Mouse (Mus musculus): ENCODE data around the gene Ly6g6e. TPM values are rescaled to one million over a fixed set of nuclear protein-coding genes. Genes with fewer than 3 reads are reported as not detected.
A peak's percentile ranks its signal among the peaks of the same experiment; 100 is the strongest.

Ly6g6e gene
- total RNA-seq, 2 experiments from 2014 or later, result 3.6 to 5.4 TPM

GRCm38 (mm10) chr17:35050126-35050750 lies 26.5 kb upstream of the Ly6g6e start:
- no peak for DNase-seq

GRCm38 (mm10) chr17:35051156-35052086 lies 25.3 kb upstream of the Ly6g6e start:
- DNase-seq, result no peak

- no peak for DNase-seq
Measured at GRCm38 (mm10) chr17:35052271-35052798, 24.4 kb upstream of the Ly6g6e start.

GRCm38 (mm10) chr17:35055691-35056495 lies 20.8 kb upstream of the Ly6g6e start:
- DNase-seq, result no peak

- no peak for DNase-seq
Measured at GRCm38 (mm10) chr17:35057090-35057489, 19.6 kb upstream of the Ly6g6e start.

- no peak for DNase-seq
Measured at GRCm38 (mm10) chr17:35058316-35058715, 18.4 kb upstream of the Ly6g6e start.

GRCm38 (mm10) chr17:35058911-35059892 lies 17.5 kb upstream of the Ly6g6e start, which contains the start of gene Ddah2:
Ddah2 (plus strand) TSS chr17:35059035.
- DNase-seq, result peak; percentile 67 to 78

- no peak for DNase-seq
Measured at GRCm38 (mm10) chr17:35060071-35060470, 16.6 kb upstream of the Ly6g6e start.

GRCm38 (mm10) chr17:35060737-35061297 lies 15.9 kb upstream of the Ly6g6e start:
- no peak for DNase-seq

GRCm38 (mm10) chr17:35061299-35061698 lies 15.4 kb upstream of the Ly6g6e start:
- no peak for DNase-seq

- no peak for DNase-seq
Measured at GRCm38 (mm10) chr17:35063466-35063865, 13.2 kb upstream of the Ly6g6e start.

GRCm38 (mm10) chr17:35064378-35064877 lies 12.3 kb upstream of the Ly6g6e start:
- no peak for DNase-seq

- no peak for DNase-seq
Measured at GRCm38 (mm10) chr17:35064951-35065947, 11.5 kb upstream of the Ly6g6e start, which contains the start of gene Ly6g6c. Ly6g6c (plus strand) TSS chr17:35065388.

- no peak for DNase-seq
Measured at GRCm38 (mm10) chr17:35066084-35066483, 10.6 kb upstream of the Ly6g6e start, which contains the start of gene Mpig6b. Mpig6b (minus strand) TSS chr17:35066184.

- no peak for DNase-seq
Measured at GRCm38 (mm10) chr17:35068213-35068914, 8.3 kb upstream of the Ly6g6e start.

- no peak for DNase-seq
Measured at GRCm38 (mm10) chr17:35070556-35071229, 6.0 kb upstream of the Ly6g6e start.

GRCm38 (mm10) chr17:35071454-35071853 lies 5.2 kb upstream of the Ly6g6e start:
- DNase-seq, result no peak

- DNase-seq, result no peak
Measured at GRCm38 (mm10) chr17:35074097-35074496, 2.6 kb upstream of the Ly6g6e start.
